Mouse (Mus musculus) layer of hippocampus, postnatal 25 days (tissue): Measurements from ENCODE around the gene Cacnb1. TPM values are rescaled to one million over a fixed set of nuclear protein-coding genes. Genes with fewer than 3 reads are reported as not detected.

Experiments used
- DNase-seq, 2 experiments: peaks; one replicate each; pipeline ENCODE4 v3.0.0; 2022; ENCODE audit warnings: mixed read lengths in 2 of 2, low spot score in 1 of 2; ENCODE audit errors: extremely low spot score in 1 of 2
- microRNA-seq, 2 experiments: library from miRNA; unstranded; fragments of <30 nt; microRNA quantifications; one replicate each; pipeline ENCODE4 v1.2.0; 2021
- total RNA-seq, 2 experiments: library from RNA; stranded (reverse); gene quantifications; 2 replicates each; pipeline ENCODE4 v1.2.3; 2021

Cacnb1 gene
- total RNA-seq, 2 experiments from 2014 or later = 138 to 144 TPM

DNA sequence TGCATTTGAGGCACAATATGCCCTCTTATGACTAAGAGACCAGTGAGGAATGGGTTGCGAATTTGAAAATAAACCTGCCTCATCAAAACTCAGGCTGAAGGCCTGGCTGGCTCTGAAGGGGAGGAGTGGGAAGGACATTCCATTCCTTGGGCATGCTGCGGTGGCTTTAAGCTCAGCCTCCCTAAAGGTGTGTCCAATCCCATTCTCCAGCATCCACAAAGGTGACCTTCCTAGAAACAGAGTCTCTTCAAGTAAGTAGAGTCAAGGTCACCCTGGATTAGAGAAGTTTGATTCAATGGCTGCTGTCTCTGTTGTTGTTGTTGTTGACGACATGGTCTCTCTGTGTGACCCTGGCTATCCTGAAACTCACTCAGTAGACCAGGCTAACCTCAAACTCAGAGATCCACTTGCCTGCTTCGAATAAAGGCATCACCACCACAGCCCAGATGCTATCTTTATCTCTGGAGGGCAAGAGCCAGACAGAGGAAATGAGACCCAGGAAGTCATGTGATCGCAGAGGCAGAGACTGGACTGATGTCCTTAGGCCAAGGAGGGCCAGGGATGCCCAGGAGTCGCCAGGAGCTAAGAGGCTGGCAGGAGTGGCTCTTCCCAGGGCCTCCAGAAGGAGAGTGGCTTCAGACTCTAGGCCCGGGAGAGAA lies 64.1 kb downstream of the Cacnb1 start:
- no peak for DNase-seq

DNA sequence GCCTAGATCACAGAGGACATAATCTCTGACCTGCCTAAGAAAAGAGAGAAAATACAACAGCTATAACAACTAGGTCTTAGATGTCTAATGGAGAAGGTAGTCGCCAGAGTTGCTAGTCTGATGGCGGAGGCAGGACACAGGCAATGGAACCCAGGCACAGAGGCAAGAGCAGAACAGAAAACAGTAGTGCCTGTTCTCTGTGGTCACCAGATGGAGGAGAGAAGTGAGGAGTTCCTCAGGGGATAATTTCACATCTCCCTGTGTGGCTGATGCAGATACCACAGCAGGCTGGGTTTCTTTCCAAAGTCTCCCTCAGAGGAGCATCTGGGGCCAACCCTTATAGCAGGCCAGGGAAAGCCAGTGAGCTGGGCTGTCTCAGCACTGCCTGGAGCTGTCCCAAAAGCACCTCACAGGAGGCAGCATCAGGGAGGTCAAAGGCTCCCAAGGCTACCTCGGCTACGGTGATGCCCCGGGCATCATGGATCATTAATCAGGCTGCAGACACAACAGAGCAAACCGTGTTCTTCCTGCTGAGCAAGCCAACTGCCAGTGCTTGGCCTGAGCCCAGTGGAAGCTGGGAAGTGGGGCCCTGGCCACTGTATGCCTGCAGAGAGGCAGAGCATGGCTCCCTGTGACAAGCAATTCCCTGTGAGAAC lies 65.8 kb downstream of the Cacnb1 start:
- no peak for DNase-seq

DNA sequence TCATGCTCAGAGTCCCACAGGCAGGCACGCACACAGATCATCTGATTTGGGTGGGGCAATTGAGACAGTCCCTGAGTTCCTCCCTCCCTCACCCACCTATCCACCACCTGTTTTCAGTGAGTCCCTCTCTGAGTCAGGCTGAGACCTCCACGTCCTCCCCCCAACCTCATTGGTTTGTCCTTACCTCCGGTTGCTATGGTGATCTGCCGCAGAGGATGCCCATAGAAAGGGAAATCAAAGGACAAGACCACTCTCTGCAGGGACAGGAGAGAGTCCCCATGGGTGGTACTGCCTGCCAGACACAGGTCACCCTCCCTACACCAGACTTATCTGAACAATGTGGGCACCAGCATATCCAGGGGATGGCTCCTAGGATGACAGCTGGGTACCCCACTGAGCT lies 66.9 kb downstream of the Cacnb1 start:
- DNase-seq = no peak

DNA sequence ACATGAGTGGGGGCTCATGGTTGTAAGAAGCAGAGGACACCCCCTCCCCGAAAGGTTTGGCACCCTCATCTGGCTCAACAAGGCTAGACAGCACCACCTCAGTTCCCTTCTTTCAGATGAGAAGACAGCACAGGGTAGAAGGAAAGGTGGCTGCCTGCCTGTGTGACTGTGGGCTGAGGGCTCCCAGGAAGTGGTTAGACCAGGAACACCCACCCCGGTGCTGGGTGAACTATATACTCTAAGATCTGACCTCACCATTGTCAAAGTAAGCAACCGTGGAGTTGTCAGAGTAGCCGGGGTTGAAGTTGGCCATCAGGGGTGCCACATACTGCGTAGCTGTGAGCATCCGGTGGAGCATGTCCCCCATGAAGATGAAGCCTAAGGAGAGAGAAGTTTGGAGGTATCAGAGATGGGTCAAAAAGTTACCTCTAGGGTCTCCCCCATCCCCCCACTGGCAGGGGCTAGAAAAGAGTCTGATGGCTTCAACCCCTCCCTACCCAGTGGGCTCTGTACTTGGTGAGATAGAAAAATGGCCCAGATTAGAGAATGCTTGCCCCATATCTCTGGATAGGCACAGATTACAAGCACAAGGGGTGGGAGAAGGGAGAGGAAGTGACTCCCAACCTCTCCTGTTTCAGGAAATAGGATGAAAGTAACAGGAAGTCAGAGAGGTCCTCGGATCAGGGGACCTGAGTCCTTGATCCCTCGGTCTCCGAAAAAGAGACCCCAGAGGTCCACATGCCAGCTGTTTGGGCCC lies 67.5 kb downstream of the Cacnb1 start:
- no peak for DNase-seq

DNA sequence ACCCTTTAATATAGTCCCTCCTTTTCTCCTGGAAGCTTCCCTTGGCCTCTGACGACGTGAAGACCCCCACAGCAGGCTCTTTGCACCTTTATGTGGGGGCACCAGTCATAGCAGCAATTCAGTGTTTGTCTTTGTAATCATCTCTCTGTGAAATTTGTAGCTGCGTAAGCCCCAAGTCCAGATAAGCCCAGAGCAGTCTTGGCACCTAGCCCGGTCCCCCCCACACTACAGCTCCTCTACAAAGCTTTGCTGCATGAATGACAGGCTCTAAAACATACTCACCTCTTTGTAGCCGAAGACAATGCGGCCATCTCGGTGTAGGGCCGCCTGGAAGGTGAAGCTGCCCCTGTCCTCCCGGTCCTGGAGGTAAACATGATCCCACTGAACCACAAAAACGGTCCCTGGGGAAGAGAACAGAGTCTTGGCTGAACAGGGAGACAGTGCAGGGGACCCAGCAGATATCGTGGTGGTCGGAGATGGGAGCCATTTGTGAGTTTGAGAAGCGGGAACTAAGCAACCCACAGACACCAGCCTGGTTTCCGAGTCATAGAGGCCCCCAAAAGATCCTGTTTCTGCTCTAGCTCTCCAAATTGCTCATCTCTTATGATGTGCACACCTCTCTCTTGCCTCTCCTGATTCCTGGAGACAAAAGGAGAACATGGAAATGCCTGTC lies 68.2 kb downstream of the Cacnb1 start:
- no peak for DNase-seq

DNA sequence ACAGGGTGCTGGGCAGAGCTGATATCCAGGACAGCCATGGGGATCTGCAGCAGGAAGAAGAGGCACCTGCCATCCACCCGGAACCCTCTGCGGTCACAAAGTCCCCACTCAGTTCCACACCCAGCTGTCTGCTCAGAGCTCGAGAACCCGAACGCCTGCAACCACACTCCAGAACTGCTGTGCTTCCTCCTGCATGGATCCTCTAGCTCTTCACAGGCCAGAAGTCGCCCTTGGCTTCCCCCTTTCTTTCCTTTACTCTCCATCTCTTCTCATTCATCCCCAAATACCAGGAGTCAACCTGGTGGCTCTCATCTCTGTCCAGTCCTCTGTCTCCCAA lies 68.9 kb downstream of the Cacnb1 start:
- no peak for DNase-seq

GRCm38 (mm10) chr11:97953179-97953938 lies 69.5 kb downstream of the Cacnb1 start:
- no peak for DNase-seq

DNA sequence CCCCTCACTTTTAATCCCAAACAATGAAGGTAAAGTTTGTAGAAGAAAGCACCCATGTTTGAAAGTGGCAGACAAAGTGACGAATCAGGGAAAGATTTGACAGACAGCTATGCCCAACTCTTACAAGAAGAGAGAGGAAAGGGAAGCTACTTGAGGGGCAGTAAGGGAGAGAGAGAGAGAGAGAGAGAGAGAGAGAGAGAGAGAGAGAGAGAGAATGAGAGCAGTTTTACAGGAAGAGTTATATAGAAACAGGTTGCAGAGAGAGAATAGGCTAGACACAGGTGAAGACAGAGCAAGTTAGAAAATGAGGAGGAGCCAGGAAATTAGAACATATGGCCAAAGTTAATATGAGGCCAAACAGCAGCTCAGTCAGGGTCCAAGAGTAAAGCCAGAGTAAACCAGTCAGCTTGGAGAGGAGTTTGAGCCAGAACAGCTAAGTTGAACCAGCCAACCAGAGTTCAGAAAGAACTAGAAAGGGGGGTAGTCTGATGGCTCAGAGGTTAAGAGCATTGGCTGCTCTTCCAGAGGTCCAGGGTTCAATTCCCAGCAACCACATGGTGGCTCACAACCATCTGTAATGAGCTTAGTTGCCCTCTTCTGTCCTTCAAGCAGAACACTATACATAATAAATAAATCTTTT lies 70.3 kb downstream of the Cacnb1 start:
- DNase-seq = no peak

Small RNA genes lying within 50 kb of the gene (microRNA-seq; reads per million reads assigned to microRNA genes)
- gene Gm27597 = 0 reads per million in 2 experiments

Other genes starting within 250 kb of the Cacnb1 start
- gene 1700001P01Rik, start 247.1 kb downstream of the Cacnb1 start, total RNA-seq = 1 to 10 TPM in 1 of 2 experiments, under 1 TPM in 1; 0.63 to 1.3 TPM
- 100 to 1,000 TPM; 327 to 397 TPM for gene Rpl23, start 240.6 kb downstream of the Cacnb1 start, total RNA-seq
- gene Lasp1, start 224.0 kb downstream of the Cacnb1 start, total RNA-seq = 100 to 1,000 TPM; 102 to 114 TPM
- 10 to 100 TPM; 66.2 to 71.6 TPM for gene B230217C12Rik, start 182.3 kb downstream of the Cacnb1 start, total RNA-seq
- 1 to 10 TPM; 1.2 to 1.9 TPM for gene Fbxo47, start 138.9 kb downstream of the Cacnb1 start, total RNA-seq
- gene Plxdc1, start 36.6 kb downstream of the Cacnb1 start, total RNA-seq = 1 to 10 TPM; 8.2 to 9.1 TPM
- gene Arl5c, start 26.9 kb downstream of the Cacnb1 start, total RNA-seq = 1 to 10 TPM in 1 of 2 experiments, under 1 TPM in 1; 0.71 to 1.2 TPM
- gene Rpl19, start 3.7 kb upstream of the Cacnb1 start, total RNA-seq = 100 to 1,000 TPM; 567 to 626 TPM
- gene Stac2, start 30.4 kb upstream of the Cacnb1 start, total RNA-seq = 10 to 100 TPM; 42.4 to 46.9 TPM
- 10 to 100 TPM; 32.4 to 32.9 TPM for gene Fbxl20, start 127.4 kb upstream of the Cacnb1 start, total RNA-seq
- gene Med1, start 170.3 kb upstream of the Cacnb1 start, total RNA-seq = 10 to 100 TPM; 49.5 to 54.0 TPM
- gene Cdk12, start 180.0 kb upstream of the Cacnb1 start, total RNA-seq = 10 to 100 TPM; 32.2 to 41.0 TPM